Mouse (Mus musculus) hindbrain, postnatal 0 days (tissue): ENCODE data around the gene Megf8. TPM values are rescaled to one million over a fixed set of nuclear protein-coding genes. Genes with fewer than 3 reads are reported as not detected.

ENCODE experiments used
- ATAC-seq: fragments of 200-750 bp; cut with Nextera tagmentation; 2 replicates; pipeline ENCODE4 v1.8.0; 2017; ENCODE audit warnings: mild to moderate bottlenecking, moderate TSS enrichment, moderate library complexity
- DNase-seq: peaks from one replicate; pipeline ENCODE4 v3.0.0-alpha.2; 2015; ENCODE audit warnings: low spot score
- H3K27ac ChIP-seq: fragments of 300-500 bp; sonication (generic); 2 replicates; pipeline ENCODE4 v1.5.1; 2014; ENCODE audit warnings: mild to moderate bottlenecking
- H3K27me3 ChIP-seq: fragments of 300-500 bp; sonication (generic); 2 replicates; pipeline ENCODE4 v1.6.1; 2014; ENCODE audit warnings: low read length, mixed read lengths; ENCODE audit not compliant: insufficient read depth
- H3K36me3 ChIP-seq: fragments of 300-500 bp; sonication (generic); 2 replicates; pipeline ENCODE4 v1.6.1; 2014; ENCODE audit warnings: low read length, mixed read lengths; ENCODE audit not compliant: insufficient read depth
- H3K4me1 ChIP-seq: fragments of 300-500 bp; sonication (generic); 2 replicates; pipeline ENCODE4 v1.6.1; 2014; ENCODE audit warnings: antibody characterized with exemption, low read length, mixed read lengths; ENCODE audit not compliant: insufficient read depth
- H3K4me2 ChIP-seq: fragments of 300-500 bp; sonication (generic); 2 replicates; pipeline ENCODE4 v1.6.1; 2014; ENCODE audit warnings: low read depth, mild to moderate bottlenecking, low read length, moderate library complexity, mixed read lengths
- H3K4me3 ChIP-seq: fragments of 300-500 bp; sonication (generic); 2 replicates; pipeline ENCODE4 v1.5.1; 2014; ENCODE audit warnings: low read length
- H3K9ac ChIP-seq: fragments of 300-500 bp; sonication (generic); replicated peaks from 2 replicates; pipeline ENCODE4 v1.6.1; 2014; ENCODE audit warnings: mild to moderate bottlenecking, low read length, moderate library complexity, mixed read lengths
- H3K9me3 ChIP-seq: fragments of 300-500 bp; sonication (generic); 2 replicates; pipeline ENCODE4 v1.6.1; 2016; ENCODE audit warnings: low read length, mixed read lengths
- CTCF ChIP-seq: IDR thresholded peaks from 2 replicates; pipeline ENCODE4 v1.5.1; 2016; ENCODE audit warnings: antibody characterized with exemption, control low read depth, low read depth
- WGBS: fragments of 180-500 bp; shearing (Covaris S2); extraction: QIAGEN DNeasy Blood & Tissue Kit; methylation state at CpG from one replicate; pipeline ENCODE4 v1.1.7; 2014; 5-methylcytosine and 5-hydroxymethylcytosine counted together
- polyA plus RNA-seq: library from polyadenylated mRNA; unstranded; fragments of >200 nt; fragmentation: Nextera tagmentation; extraction: Ambion mirVana; gene quantifications from 2 replicates; pipeline ENCODE4 v1.2.1, GENCODE M21; 2015
- total RNA-seq: library from RNA; depleted of rRNA; stranded (reverse); fragments of >200 nt; gene quantifications from 2 replicates; pipeline ENCODE4 v1.2.3, GENCODE M21; 2014

The Megf8 gene
- total and polyA plus RNA-seq, 2 experiments from 2014 or later, result 14.8 to 105 TPM

GRCm38 (mm10) chr7:25390054-25390770, 73.2 kb downstream of the Megf8 start:
- Histone ChIP-seq H3K27ac (0 out of 2 replicates have a peak overlapping the region, but pooled peaks have one; percentile 28), H3K4me1 (peaks cover 26% of the 10 kb centered on the region), H3K36me3 (peaks cover 16% of the 10 kb centered on the region), H3K27me3 (no peaks in the 10 kb centered on the region), H3K4me2 (no peak overlapping the region), H3K9ac (no peak overlapping the region), H3K9me3 (no peaks in the 10 kb centered on the region), H3K4me3 (no peak overlapping the region)
- WGBS, result 38% methylated on average over 8 of the region's 8 CpGs
- TF ChIP-seq CTCF, result no peak
- ATAC-seq (no peak), DNase-seq (no peak)

GRCm38 (mm10) chr7:25390986-25391385, 74.0 kb downstream of the Megf8 start:
- H3K9ac ChIP-seq, result no peak overlapping the region
- no peak overlapping the region for H3K4me3 ChIP-seq
- H3K27ac ChIP-seq, result no peak overlapping the region
- ATAC-seq (no peak), DNase-seq (no peak)
- TF ChIP-seq CTCF, result no peak
- H3K4me1 ChIP-seq, result peaks cover 22% of the 10 kb centered on the region
- no peaks in the 10 kb centered on the region for H3K27me3 ChIP-seq
- peaks cover 16% of the 10 kb centered on the region for H3K36me3 ChIP-seq
- no peak overlapping the region for H3K4me2 ChIP-seq
- WGBS, result 53% methylated on average over 2 of the region's 2 CpGs
- no peaks in the 10 kb centered on the region for H3K9me3 ChIP-seq

DNA sequence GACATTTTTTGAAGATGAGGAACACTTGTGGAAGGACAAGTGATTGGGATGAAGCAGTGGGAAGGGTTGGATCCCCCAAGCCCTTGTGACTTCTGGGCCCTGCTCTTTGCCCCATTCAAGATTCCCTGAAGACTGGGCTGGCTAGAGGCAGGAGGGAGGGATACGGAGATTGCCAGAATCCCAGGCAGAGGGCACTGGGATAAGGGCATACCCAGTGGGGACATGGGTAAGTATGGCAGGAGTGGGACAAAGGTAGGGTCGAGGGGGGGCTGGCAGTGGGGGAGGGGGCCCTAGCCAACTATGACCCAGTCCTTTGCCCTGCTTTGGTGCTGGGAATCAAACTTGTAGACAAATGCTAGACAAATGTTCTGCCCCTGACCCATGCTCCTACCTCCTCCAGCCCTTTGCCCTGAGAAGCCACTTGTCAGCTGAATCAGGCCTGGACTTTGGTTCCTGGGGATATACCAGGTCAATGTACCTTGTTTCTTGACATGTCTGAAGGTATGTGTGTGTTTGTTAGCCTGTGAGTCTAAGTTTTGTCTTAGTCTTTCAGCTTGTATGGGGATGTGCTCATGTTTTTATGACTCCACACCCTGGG, 75.0 kb downstream of the Megf8 start:
- 59% methylated on average over 2 of the region's 2 CpGs for WGBS

GRCm38 (mm10) chr7:25392851-25393250, 75.9 kb downstream of the Megf8 start:
- H3K27me3 ChIP-seq, result no peaks in the 10 kb centered on the region
- H3K4me1 ChIP-seq, result peaks cover 29% of the 10 kb centered on the region
- ATAC-seq, result no peak
- no peaks in the 10 kb centered on the region for H3K9me3 ChIP-seq
- H3K9ac ChIP-seq, result no peak overlapping the region
- no peak overlapping the region for H3K4me3 ChIP-seq
- H3K36me3 ChIP-seq, result peaks cover 7% of the 10 kb centered on the region
- no peak overlapping the region for H3K27ac ChIP-seq
- no peak for DNase-seq
- TF ChIP-seq CTCF, result no peak
- WGBS, result 46% methylated on average over 7 of the region's 7 CpGs
- no peak overlapping the region for H3K4me2 ChIP-seq

More for the DNA sequence above, 75.0 kb downstream of the Megf8 start:
- Histone ChIP-seq H3K9me3 (no peaks in the 10 kb centered on the region), H3K27me3 (no peaks in the 10 kb centered on the region), H3K9ac (no peak overlapping the region), H3K4me2 (no peak overlapping the region), H3K4me3 (no peak overlapping the region), H3K36me3 (peaks cover 16% of the 10 kb centered on the region), H3K4me1 (peaks cover 29% of the 10 kb centered on the region), H3K27ac (no peak overlapping the region)
- ATAC-seq (no peak), DNase-seq (no peak)
- no peak for TF ChIP-seq CTCF

GRCm38 (mm10) chr7:25393451-25394210, 76.7 kb downstream of the Megf8 start:
- Histone ChIP-seq H3K4me3 (peak overlapping the region; percentile 64; the same call in 1 of the 2 replicates), H3K36me3 (no peaks in the 10 kb centered on the region; the same call in 1 of the 2 replicates), H3K9me3 (no peaks in the 10 kb centered on the region), H3K4me1 (peaks cover 29% of the 10 kb centered on the region), H3K27me3 (no peaks in the 10 kb centered on the region), H3K4me2 (peak overlapping the region; percentile 82), H3K9ac (0 out of 2 replicates have a peak overlapping the region, but pooled peaks have one; percentile 63), H3K27ac (no peak overlapping the region)
- ATAC-seq (no peak), DNase-seq (no peak)
- 68% methylated on average over 8 of the region's 8 CpGs for WGBS
- no peak for TF ChIP-seq CTCF

DNA sequence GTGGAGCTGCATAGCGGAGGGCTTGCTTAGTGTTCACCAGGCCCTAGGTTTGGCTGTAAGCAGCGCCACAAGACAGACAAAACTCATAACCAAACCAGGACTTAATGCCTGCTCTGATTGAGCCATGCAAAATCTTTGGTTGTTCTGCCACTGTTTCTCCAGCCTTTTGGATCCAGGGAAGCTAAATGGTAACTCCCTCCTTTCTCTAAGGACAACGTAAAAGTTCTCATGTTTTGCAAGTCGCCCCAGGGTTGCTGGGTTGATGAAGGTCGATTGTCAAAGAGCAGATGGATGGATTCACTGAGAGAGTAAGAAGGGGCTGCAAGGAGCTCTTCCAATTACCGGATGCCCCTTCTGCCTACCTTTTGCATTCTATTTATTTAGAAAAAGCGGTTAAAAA, 77.8 kb downstream of the Megf8 start:
- peak overlapping the region; percentile 75 for H3K27ac ChIP-seq
- TF ChIP-seq CTCF, result no peak
- peaks cover 29% of the 10 kb centered on the region for H3K4me1 ChIP-seq
- 12% methylated on average over 7 of the region's 7 CpGs for WGBS
- no peak for DNase-seq
- H3K9ac ChIP-seq, result peak overlapping the region; percentile 63
- peak overlapping the region; percentile 82 for H3K4me2 ChIP-seq
- no peaks in the 10 kb centered on the region for H3K27me3 ChIP-seq
- peak overlapping the region; percentile 64 for H3K4me3 ChIP-seq
- no peaks in the 10 kb centered on the region for H3K9me3 ChIP-seq
- H3K36me3 ChIP-seq, result no peaks in the 10 kb centered on the region; the same call in 1 of the 2 replicates
- no peak for ATAC-seq
